9 mouse cellular contexts compared by ENCODE assay signal in genomic region chr7:84085049-84085945, GRCm38 (mm10). TPM values are rescaled to one million over a fixed set of nuclear protein-coding genes. Genes with fewer than 3 reads are reported as not detected.
A peak's percentile ranks its signal among the peaks of the same experiment; 100 is the strongest.
DNase-seq lines count a peak whose midpoint lies in the region; ATAC-seq and TF ChIP-seq lines count a peak whose summit lies in the region.
"Had no signal": no experiment of that assay in that cellular context is flagged by ENCODE, and none has a peak within 500 bp of the region (broad histone marks: within the 10 kb centered on the region; RNA-seq: fewer than 3 reads in every experiment).

No protein-coding gene starts in this region.

- TF ChIP-seq POLR2A in spleen, adult 2 months (IDR thresholded peaks at IDR 0.05; ENCODE audit: low read depth, low read length): no peak

- H3K27ac ChIP-seq in embryonic facial prominence, embryonic 10.5 days (replicated peaks): no peak overlapping the region
- no peak overlapping the region for H3K27ac ChIP-seq in heart, postnatal 0 days (ENCODE audit: low read depth)
- no peak overlapping the region for H3K27ac ChIP-seq in spleen, adult 2 months (ENCODE audit: insufficient read depth, low read length)

- no peak overlapping the region for H3K9ac ChIP-seq in heart, postnatal 0 days (replicated peaks; ENCODE audit: low read depth, low read length)

- no peak for TF ChIP-seq EP300 in heart, postnatal 0 days (IDR thresholded peaks at IDR 0.05; ENCODE audit: low read depth)

- 5% methylated on average over 39 of the region's 39 CpGs for WGBS in embryonic facial prominence, embryonic 10.5 days
- 3% methylated on average over 39 of the region's 39 CpGs for WGBS in heart, postnatal 0 days
- WGBS in spleen, adult 2 months: 11% methylated on average over 39 of the region's 39 CpGs

- H3K4me2 ChIP-seq in heart, postnatal 0 days (ENCODE audit: low read depth, low read length): peak overlapping the region; percentile 80

- no peaks in the 10 kb centered on the region for H3K9me3 ChIP-seq in embryonic facial prominence, embryonic 10.5 days
- no peaks in the 10 kb centered on the region for H3K9me3 ChIP-seq in heart, postnatal 0 days (replicated peaks; ENCODE audit: control insufficient read depth, low read length)

- ATAC-seq in heart, postnatal 0 days (ENCODE audit: insufficient read depth, low read depth): peak; percentile 34; the same call in 1 of the 2 replicates
- ATAC-seq in megakaryocyte-erythroid progenitor cell, adult 5-6 weeks (replicated peaks; ENCODE audit: low FRiP score, low TSS enrichment, poor library complexity, severe bottlenecking): peak; percentile 84
- ATAC-seq in erythroid progenitor cell, adult 5-6 weeks (replicated peaks; ENCODE audit: low FRiP score, poor library complexity, severe bottlenecking): no peak

- TF ChIP-seq CTCF in heart, postnatal 0 days (IDR thresholded peaks at IDR 0.05; ENCODE audit: low read depth): 0 out of 2 replicates have a peak, but pooled peaks have one; percentile 2
- no peak for TF ChIP-seq CTCF in spleen, adult 2 months (IDR thresholded peaks at IDR 0.05; ENCODE audit: extremely low read depth, insufficient read depth, insufficient read length, insufficient replicate concordance)

- DNase-seq in B cell, adult 2 months: peak; percentile 33 to 38
- DNase-seq in adrenal gland, adult 8-10 months: peak; percentile 20
- DNase-seq in embryonic facial prominence, embryonic 10.5 days (ENCODE audit: low spot score): peak; percentile 86
- DNase-seq in heart, postnatal 0 days (ENCODE audit: low spot score): peak; percentile 41
- DNase-seq in kidney, postnatal 14 days: peak; percentile 81
- peak in 1 of 2 experiments; percentile 11 for DNase-seq in spleen, adult 2 months (ENCODE audit: low read depth in 1 of 2, low spot score in 2 of 2)

- no peaks in the 10 kb centered on the region for H3K36me3 ChIP-seq in embryonic facial prominence, embryonic 10.5 days (replicated peaks)
- H3K36me3 ChIP-seq in heart, postnatal 0 days (replicated peaks; ENCODE audit: control insufficient read depth, insufficient read depth, low read length): no peaks in the 10 kb centered on the region
- H3K36me3 ChIP-seq in spleen, adult 2 months (ENCODE audit: control insufficient read depth, insufficient read depth, low read length): no peaks in the 10 kb centered on the region

- peaks cover 28% of the 10 kb centered on the region for H3K4me1 ChIP-seq in embryonic facial prominence, embryonic 10.5 days
- H3K4me1 ChIP-seq in heart, postnatal 0 days (ENCODE audit: control insufficient read depth, insufficient read depth): no peaks in the 10 kb centered on the region; the same call in 1 of the 2 replicates
- H3K4me1 ChIP-seq in spleen, adult 2 months (ENCODE audit: control insufficient read depth, insufficient read depth, insufficient read length): no peaks in the 10 kb centered on the region

- H3K27me3 ChIP-seq in embryonic facial prominence, embryonic 10.5 days (replicated peaks; ENCODE audit: low read depth, poor library complexity, severe bottlenecking): peaks cover 59% of the 10 kb centered on the region
- H3K27me3 ChIP-seq in heart, postnatal 0 days (ENCODE audit: control insufficient read depth, insufficient read depth, low read length): peaks cover 27% of the 10 kb centered on the region
- peaks cover 8% of the 10 kb centered on the region for H3K27me3 ChIP-seq in spleen, adult 2 months (ENCODE audit: control insufficient read depth, insufficient read depth, low read length)

- H3K4me3 ChIP-seq in embryonic facial prominence, embryonic 10.5 days: peak overlapping the region; percentile 62
- H3K4me3 ChIP-seq in heart, postnatal 0 days (ENCODE audit: low read depth, low read length): 0 out of 2 replicates have a peak overlapping the region, but pooled peaks have one; percentile 45
- H3K4me3 ChIP-seq in spleen, adult 2 months (ENCODE audit: extremely low read depth, insufficient read depth, insufficient read length): peak overlapping the region; percentile 4; the same call in 1 of the 2 replicates

RNA-seq across cellular contexts. Expression of gene Cemip, which starts 1.0 kb away (rescaled TPM):
- total RNA-seq in adrenal gland, adult 8-10 months (2022): 1 to 10 TPM in 2 of 4 experiments, under 1 TPM in 2; 0.77 to 1.4 (median 1.0) TPM
- 0.42 and 0.47 TPM in 2 replicates for polyA plus RNA-seq in embryonic facial prominence, embryonic 10.5 days (2016; fragmentation: Nextera tagmentation; extraction: Ambion mirVana)
- 1.4 and 2.9 TPM in 2 replicates for total RNA-seq in heart, postnatal 0 days (2014; rRNA removed; ENCODE audit: low replicate concordance)
- 0.23 and 0.37 TPM in 2 replicates for polyA plus RNA-seq in heart, postnatal 0 days (2015; fragmentation: Nextera tagmentation; extraction: Ambion mirVana)
- not detected in 2 replicates for total RNA-seq in megakaryocyte-erythroid progenitor cell, adult 5-6 weeks (2014; fragmentation: Nextera tagmentation)
- 1.2 TPM in 1 of 2 replicates, not detected in the other for total RNA-seq in megakaryocyte-erythroid progenitor cell, adult 5-6 weeks (2017)
- 2.4 TPM in 2 replicates for polyA plus RNA-seq in spleen, adult 2 months (2012; rRNA removed)
- not detected in 2 replicates for total RNA-seq in erythroid progenitor cell, adult 5-6 weeks (2015; ENCODE audit: low replicate concordance)
- total RNA-seq in erythroid progenitor cell, adult 5-6 weeks (2017; ENCODE audit: low replicate concordance): 0.13 TPM in 1 of 2 replicates, not detected in the other
- polyA plus RNA-seq: liver, embryonic 16.5 days had no signal

Comparison
In these comparisons a context has a peak if more than half of its experiments do, and no peak if none do; other contexts are left out.
1. H3K4me3 ChIP-seq: peak in every context shown above with its lines; median percentile 62 in embryonic facial prominence, embryonic 10.5 days; 45 in heart, postnatal 0 days; 4 in spleen, adult 2 months.